Mouse (Mus musculus) E14TG2a.4 (cell line): ENCODE measurements around the gene Kcnq5.

Experiments used
- H3K27me3 ChIP-seq: 2 replicates; pipeline ENCODE4 v1.6.1; 2014; ENCODE audit warnings: low read length, control low read depth; ENCODE audit not compliant: insufficient read depth
- H3K36me3 ChIP-seq: 2 replicates; pipeline ENCODE4 v1.6.1; 2014; ENCODE audit warnings: low read length, control low read depth; ENCODE audit not compliant: insufficient read depth
- H3K4me1 ChIP-seq: replicated peaks from 2 replicates; pipeline ENCODE4 v1.6.1; 2014; ENCODE audit warnings: low read depth, low read length, control low read depth
- H3K4me3 ChIP-seq: replicated peaks from 2 replicates; pipeline ENCODE4 v1.5.1; 2014; ENCODE audit warnings: mild to moderate bottlenecking, low read length
- H3K9me3 ChIP-seq: 2 replicates; pipeline ENCODE4 v1.6.1; 2014; ENCODE audit warnings: low read length, control low read depth
- CTCF ChIP-seq: conservative IDR thresholded peaks from 2 replicates; pipeline ENCODE4 v1.5.1; 2014; ENCODE audit warnings: low read length
- NANOG ChIP-seq: IDR thresholded peaks from 2 replicates; pipeline ENCODE4 v1.6.1; 2014; ENCODE audit warnings: borderline replicate concordance, low read length, mixed read lengths
- POU5F1 ChIP-seq: IDR thresholded peaks from 2 replicates; pipeline ENCODE4 v1.6.1; 2014; ENCODE audit warnings: low read length, borderline replicate concordance

Gene Kcnq5

GRCm38 (mm10) chr1:21960421-21961250 lies 1.1 kb downstream of the Kcnq5 start:
- Histone ChIP-seq H3K9me3 (no peaks in the 10 kb centered on the region), H3K36me3 (no peaks in the 10 kb centered on the region), H3K4me3 (peak overlapping the region; percentile 78), H3K4me1 (peaks cover 16% of the 10 kb centered on the region; the same call in 1 of the 2 replicates), H3K27me3 (peaks cover 47% of the 10 kb centered on the region)
- no peak for TF ChIP-seq CTCF
- no peak for TF ChIP-seq NANOG
- TF ChIP-seq POU5F1, result no peak

GRCm38 (mm10) chr1:21959648-21960285 lies 2.0 kb downstream of the Kcnq5 start:
- Histone ChIP-seq H3K36me3 (no peaks in the 10 kb centered on the region), H3K9me3 (no peaks in the 10 kb centered on the region), H3K4me3 (no peak overlapping the region), H3K27me3 (peaks cover 47% of the 10 kb centered on the region), H3K4me1 (peaks cover 16% of the 10 kb centered on the region; the same call in 1 of the 2 replicates)
- TF ChIP-seq POU5F1, result no peak
- TF ChIP-seq CTCF, result no peak
- TF ChIP-seq NANOG, result no peak

GRCm38 (mm10) chr1:21958013-21958412 lies 3.7 kb downstream of the Kcnq5 start:
- peaks cover 16% of the 10 kb centered on the region; the same call in 1 of the 2 replicates for H3K4me1 ChIP-seq
- no peak overlapping the region for H3K4me3 ChIP-seq
- H3K36me3 ChIP-seq, result no peaks in the 10 kb centered on the region
- no peaks in the 10 kb centered on the region for H3K9me3 ChIP-seq
- no peak for TF ChIP-seq POU5F1
- TF ChIP-seq CTCF, result no peak
- no peak for TF ChIP-seq NANOG
- peaks cover 33% of the 10 kb centered on the region for H3K27me3 ChIP-seq

GRCm38 (mm10) chr1:21940831-21941230 lies 20.9 kb downstream of the Kcnq5 start:
- no peaks in the 10 kb centered on the region for H3K4me1 ChIP-seq

GRCm38 (mm10) chr1:21927182-21927581 lies 34.6 kb downstream of the Kcnq5 start:
- TF ChIP-seq POU5F1 (no peak), NANOG (no peak), CTCF (no peak)
- Histone ChIP-seq H3K9me3 (no peaks in the 10 kb centered on the region), H3K27me3 (no peaks in the 10 kb centered on the region), H3K36me3 (no peaks in the 10 kb centered on the region), H3K4me1 (no peaks in the 10 kb centered on the region), H3K4me3 (no peak overlapping the region)

More at GRCm38 (mm10) chr1:21940831-21941230, 20.9 kb downstream of the Kcnq5 start:
- no peaks in the 10 kb centered on the region for H3K27me3 ChIP-seq
- H3K4me3 ChIP-seq, result no peak overlapping the region
- H3K9me3 ChIP-seq, result no peaks in the 10 kb centered on the region
- H3K36me3 ChIP-seq, result no peaks in the 10 kb centered on the region
- TF ChIP-seq NANOG (no peak), CTCF (no peak), POU5F1 (no peak)

GRCm38 (mm10) chr1:21923293-21923642 lies 38.5 kb downstream of the Kcnq5 start:
- Histone ChIP-seq H3K4me1 (no peaks in the 10 kb centered on the region), H3K9me3 (no peaks in the 10 kb centered on the region), H3K27me3 (no peaks in the 10 kb centered on the region), H3K36me3 (no peaks in the 10 kb centered on the region), H3K4me3 (no peak overlapping the region)
- TF ChIP-seq NANOG, result no peak
- no peak for TF ChIP-seq POU5F1
- no peak for TF ChIP-seq CTCF

GRCm38 (mm10) chr1:21922578-21923292 lies 39.0 kb downstream of the Kcnq5 start:
- Histone ChIP-seq H3K4me1 (no peaks in the 10 kb centered on the region), H3K4me3 (no peak overlapping the region), H3K27me3 (no peaks in the 10 kb centered on the region), H3K36me3 (no peaks in the 10 kb centered on the region), H3K9me3 (no peaks in the 10 kb centered on the region)
- TF ChIP-seq POU5F1 (no peak), CTCF (no peak), NANOG (no peak)

- no peak for TF ChIP-seq POU5F1
- TF ChIP-seq CTCF, result no peak
- no peak for TF ChIP-seq NANOG
- H3K4me1 ChIP-seq, result no peaks in the 10 kb centered on the region
- H3K4me3 ChIP-seq, result no peak overlapping the region
- no peaks in the 10 kb centered on the region for H3K27me3 ChIP-seq
- H3K9me3 ChIP-seq, result no peaks in the 10 kb centered on the region
- no peaks in the 10 kb centered on the region for H3K36me3 ChIP-seq
These were observed 42.5 kb downstream of the Kcnq5 start for GRCm38 (mm10) chr1:21919276-21919675.
